Mouse (Mus musculus): ENCODE results near the gene Lat2. TPM values are rescaled to one million over a fixed set of nuclear protein-coding genes. Genes with fewer than 3 reads are reported as not detected.

Lat2 gene
- total and polyA plus RNA-seq, 2 experiments from 2014 or later, result 1.9 to 10.7 TPM

DNA sequence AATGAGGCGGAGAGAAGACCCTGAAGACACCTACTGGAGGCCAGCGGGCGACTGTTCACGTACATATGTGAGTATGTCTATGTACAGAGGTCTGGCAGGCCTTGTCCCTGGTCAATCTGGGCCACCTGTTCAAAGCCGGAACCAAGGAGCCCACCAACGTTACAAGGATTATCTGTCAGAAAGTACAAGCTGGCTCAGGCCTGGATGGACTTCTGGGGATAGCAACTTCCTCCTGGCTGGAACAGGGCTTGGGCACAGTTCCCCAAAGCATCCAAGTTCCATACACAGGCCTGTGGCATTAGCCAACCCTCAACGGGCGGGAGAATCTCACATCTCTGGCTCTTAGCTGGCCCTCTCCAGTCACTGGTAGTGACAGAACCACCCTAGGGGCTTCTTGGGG, 529 bp downstream of the Lat2 start:
- no peak for DNase-seq (ENCODE audit: low spot score)
- H3K36me3 ChIP-seq (replicated peaks; ENCODE audit: control insufficient read depth, insufficient read depth, low read length), result peaks cover 14% of the 10 kb centered on the region
- WGBS, result 83% methylated on average over 8 of the region's 8 CpGs

GRCm38 (mm10) chr5:134613727-134614126, 1.1 kb downstream of the Lat2 start:
- WGBS, result 77% methylated on average over 9 of the region's 9 CpGs
- DNase-seq (ENCODE audit: low spot score), result no peak

More for the DNA sequence above, 529 bp downstream of the Lat2 start:
- H3K27me3 ChIP-seq (ENCODE audit: control insufficient read depth, insufficient read depth, low read length), result no peaks in the 10 kb centered on the region
- no peak for TF ChIP-seq CTCF (IDR thresholded peaks at IDR 0.05; ENCODE audit: low read depth)
- TF ChIP-seq EP300 (IDR thresholded peaks at IDR 0.05; ENCODE audit: low read depth), result no peak
- H3K4me1 ChIP-seq (ENCODE audit: control insufficient read depth, insufficient read depth), result no peaks in the 10 kb centered on the region
- H3K9me3 ChIP-seq (replicated peaks; ENCODE audit: control insufficient read depth, low read length), result no peaks in the 10 kb centered on the region
- H3K4me2 ChIP-seq (ENCODE audit: low read depth, low read length), result no peak overlapping the region
- H3K4me3 ChIP-seq (ENCODE audit: low read depth, low read length), result no peak overlapping the region
- ATAC-seq (ENCODE audit: insufficient read depth, low read depth), result no peak
- no peak overlapping the region for H3K27ac ChIP-seq (ENCODE audit: low read depth)
- no peak overlapping the region for H3K9ac ChIP-seq (replicated peaks; ENCODE audit: low read depth, low read length)

DNA sequence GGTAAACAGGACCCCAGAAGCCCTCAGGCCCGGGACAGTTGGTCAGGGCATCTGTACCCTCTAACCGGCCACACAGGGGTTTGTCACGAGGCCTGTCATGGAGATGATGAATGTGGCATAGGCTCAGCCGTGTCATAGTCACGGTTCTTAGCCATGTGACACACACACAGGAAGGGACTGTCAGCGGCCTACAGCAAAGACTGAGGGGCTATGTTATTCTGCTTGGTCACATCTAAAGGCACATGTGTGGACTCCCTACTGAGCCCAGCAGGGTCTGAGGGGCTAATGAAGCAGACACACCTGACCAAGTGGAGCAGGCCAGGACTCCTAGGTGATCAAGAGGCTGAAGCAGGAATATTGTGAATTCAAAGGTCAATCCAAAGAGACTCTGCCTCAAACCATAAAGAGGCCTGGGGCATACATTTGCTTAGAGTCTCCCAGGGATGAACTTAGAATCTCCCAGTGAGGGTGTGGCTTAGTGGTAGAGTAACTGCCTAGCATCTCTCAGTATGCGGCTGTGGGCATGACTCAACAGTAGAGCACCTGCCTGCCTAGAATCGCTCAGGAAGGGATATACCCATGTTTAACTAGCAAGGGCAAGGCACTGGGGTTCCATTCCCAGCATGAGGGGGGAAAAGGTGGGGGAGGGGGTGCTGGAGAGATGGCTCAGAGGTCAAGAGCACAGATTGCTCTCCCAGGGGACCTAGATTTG, 2.9 kb downstream of the Lat2 start:
- Histone ChIP-seq H3K9ac (replicated peaks; ENCODE audit: low read depth, low read length) (no peak overlapping the region), H3K36me3 (replicated peaks; ENCODE audit: control insufficient read depth, insufficient read depth, low read length) (no peaks in the 10 kb centered on the region), H3K27ac (ENCODE audit: low read depth) (no peak overlapping the region), H3K4me1 (ENCODE audit: control insufficient read depth, insufficient read depth) (no peaks in the 10 kb centered on the region), H3K4me2 (ENCODE audit: low read depth, low read length) (no peak overlapping the region), H3K9me3 (replicated peaks; ENCODE audit: control insufficient read depth, low read length) (no peaks in the 10 kb centered on the region), H3K4me3 (ENCODE audit: low read depth, low read length) (no peak overlapping the region), H3K27me3 (ENCODE audit: control insufficient read depth, insufficient read depth, low read length) (no peaks in the 10 kb centered on the region)
- WGBS, result 55% methylated on average over 8 of the region's 8 CpGs
- TF ChIP-seq CTCF (IDR thresholded peaks at IDR 0.05; ENCODE audit: low read depth) (no peak), EP300 (IDR thresholded peaks at IDR 0.05; ENCODE audit: low read depth) (no peak)
- ATAC-seq (ENCODE audit: insufficient read depth, low read depth) (no peak), DNase-seq (ENCODE audit: low spot score) (no peak)

More at GRCm38 (mm10) chr5:134613727-134614126, 1.1 kb downstream of the Lat2 start:
- no peak for ATAC-seq (ENCODE audit: insufficient read depth, low read depth)
- H3K4me2 ChIP-seq (ENCODE audit: low read depth, low read length), result no peak overlapping the region
- H3K27ac ChIP-seq (ENCODE audit: low read depth), result no peak overlapping the region
- H3K9ac ChIP-seq (replicated peaks; ENCODE audit: low read depth, low read length), result no peak overlapping the region
- TF ChIP-seq EP300 (IDR thresholded peaks at IDR 0.05; ENCODE audit: low read depth), result no peak
- no peak for TF ChIP-seq CTCF (IDR thresholded peaks at IDR 0.05; ENCODE audit: low read depth)
- no peaks in the 10 kb centered on the region for H3K9me3 ChIP-seq (replicated peaks; ENCODE audit: control insufficient read depth, low read length)
- H3K36me3 ChIP-seq (replicated peaks; ENCODE audit: control insufficient read depth, insufficient read depth, low read length), result peaks cover 8% of the 10 kb centered on the region
- H3K4me3 ChIP-seq (ENCODE audit: low read depth, low read length), result no peak overlapping the region
- H3K4me1 ChIP-seq (ENCODE audit: control insufficient read depth, insufficient read depth), result no peaks in the 10 kb centered on the region
- no peaks in the 10 kb centered on the region for H3K27me3 ChIP-seq (ENCODE audit: control insufficient read depth, insufficient read depth, low read length)

GRCm38 (mm10) chr5:134609916-134610643, 4.7 kb downstream of the Lat2 start:
- no peak for TF ChIP-seq EP300 (IDR thresholded peaks at IDR 0.05; ENCODE audit: low read depth)
- DNase-seq (ENCODE audit: low spot score) (no peak), ATAC-seq (ENCODE audit: insufficient read depth, low read depth) (no peak)
- no peak overlapping the region for H3K27ac ChIP-seq (ENCODE audit: low read depth)
- no peaks in the 10 kb centered on the region for H3K36me3 ChIP-seq (replicated peaks; ENCODE audit: control insufficient read depth, insufficient read depth, low read length)
- no peaks in the 10 kb centered on the region for H3K9me3 ChIP-seq (replicated peaks; ENCODE audit: control insufficient read depth, low read length)
- WGBS, result 81% methylated on average over 12 of the region's 12 CpGs
- H3K27me3 ChIP-seq (ENCODE audit: control insufficient read depth, insufficient read depth, low read length), result no peaks in the 10 kb centered on the region
- no peak overlapping the region for H3K4me2 ChIP-seq (ENCODE audit: low read depth, low read length)
- no peaks in the 10 kb centered on the region for H3K4me1 ChIP-seq (ENCODE audit: control insufficient read depth, insufficient read depth)
- no peak overlapping the region for H3K4me3 ChIP-seq (ENCODE audit: low read depth, low read length)
- no peak overlapping the region for H3K9ac ChIP-seq (replicated peaks; ENCODE audit: low read depth, low read length)

- Histone ChIP-seq H3K27ac (ENCODE audit: low read depth) (no peak overlapping the region), H3K27me3 (ENCODE audit: control insufficient read depth, insufficient read depth, low read length) (no peaks in the 10 kb centered on the region), H3K4me3 (ENCODE audit: low read depth, low read length) (no peak overlapping the region), H3K36me3 (replicated peaks; ENCODE audit: control insufficient read depth, insufficient read depth, low read length) (no peaks in the 10 kb centered on the region), H3K4me1 (ENCODE audit: control insufficient read depth, insufficient read depth) (no peaks in the 10 kb centered on the region), H3K4me2 (ENCODE audit: low read depth, low read length) (no peak overlapping the region), H3K9me3 (replicated peaks; ENCODE audit: control insufficient read depth, low read length) (no peaks in the 10 kb centered on the region), H3K9ac (replicated peaks; ENCODE audit: low read depth, low read length) (no peak overlapping the region)
- 56% methylated on average over 5 of the region's 5 CpGs for WGBS
- TF ChIP-seq EP300 (IDR thresholded peaks at IDR 0.05; ENCODE audit: low read depth) (no peak), CTCF (IDR thresholded peaks at IDR 0.05; ENCODE audit: low read depth) (no peak)
- DNase-seq (ENCODE audit: low spot score), result no peak
- no peak for ATAC-seq (ENCODE audit: insufficient read depth, low read depth)
Observed at GRCm38 (mm10) chr5:134607121-134607520, 7.7 kb downstream of the Lat2 start.

Data from heart, postnatal 0 days (tissue).